Mouse (Mus musculus): ENCODE measurements around the gene Cds1. TPM values are rescaled to one million over a fixed set of nuclear protein-coding genes. Genes with fewer than 3 reads are reported as not detected.

The Cds1 gene
- total and polyA plus RNA-seq, 3 experiments, result not detected

DNA sequence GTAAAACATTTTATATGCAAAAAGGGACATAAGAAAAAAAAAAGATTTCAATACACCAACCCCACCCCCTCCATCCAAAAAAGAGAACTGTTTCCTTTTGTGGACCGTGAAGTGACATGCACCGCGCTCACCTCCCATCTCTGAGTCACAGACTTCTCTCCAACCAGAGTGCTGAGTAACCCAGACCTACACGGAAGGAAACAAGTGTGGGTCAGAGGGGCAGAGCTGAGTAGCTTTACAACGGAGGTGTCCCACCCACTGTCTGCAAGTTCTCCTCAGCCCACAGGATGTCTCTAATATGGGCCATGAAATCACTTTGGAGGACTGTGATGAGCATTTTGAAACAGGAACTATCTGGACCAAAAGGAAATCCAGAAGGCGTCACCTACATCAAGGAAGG is 99.0 kb downstream of the Cds1 start:
- ATAC-seq (ENCODE audit: extremely low read depth, insufficient number of reproducible peaks, low FRiP score, poor library complexity, severe bottlenecking) (no peak), DNase-seq (ENCODE audit: low spot score) (no peak)
- Histone ChIP-seq H3K36me3 (replicated peaks) (no peaks in the 10 kb centered on the region), H3K9me3 (replicated peaks) (peaks cover 59% of the 10 kb centered on the region), H3K27me3 (ENCODE audit: insufficient read depth, low read length) (no peaks in the 10 kb centered on the region), H3K4me3 (ENCODE audit: low read depth, low read length) (no peak overlapping the region), H3K4me1 (ENCODE audit: insufficient read depth, low read depth, low read length) (no peaks in the 10 kb centered on the region)
- TF ChIP-seq GATA2 (IDR thresholded peaks at IDR 0.05; ENCODE audit: borderline replicate concordance, low read depth, low read length), result no peak
- no peak for TF ChIP-seq TAL1 (conservative IDR thresholded peaks at IDR 0.05; ENCODE audit: low read depth, low read length)
- TF ChIP-seq CTCF (IDR thresholded peaks at IDR 0.05; ENCODE audit: low read depth, low read length), result no peak
- no peak for TF ChIP-seq POLR2AphosphoS5 (IDR thresholded peaks at IDR 0.05; ENCODE audit: insufficient replicate concordance, low read depth, low read length)
- TF ChIP-seq GATA1 (IDR thresholded peaks at IDR 0.05; ENCODE audit: borderline replicate concordance, low read length), result no peak

DNA sequence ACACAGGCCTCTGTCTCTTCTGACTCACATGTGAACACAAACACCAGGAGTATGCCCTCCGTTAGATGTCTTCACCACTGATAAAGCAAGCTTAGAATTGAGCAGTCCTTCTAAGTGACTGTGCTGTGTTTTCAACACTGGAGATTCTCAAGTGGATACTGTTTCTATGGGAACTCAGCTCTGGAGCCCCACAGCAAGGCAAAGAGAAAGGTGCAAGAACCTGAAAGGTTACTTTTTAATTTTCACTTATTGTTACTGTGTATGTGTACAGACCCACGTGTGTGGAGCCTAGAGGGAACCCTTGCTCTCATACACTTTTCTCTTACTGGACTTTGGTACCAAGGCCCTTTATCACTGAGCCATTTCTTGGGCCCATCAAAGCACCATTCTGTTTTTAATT is 101.8 kb downstream of the Cds1 start:
- Histone ChIP-seq H3K36me3 (replicated peaks) (no peaks in the 10 kb centered on the region), H3K4me3 (ENCODE audit: low read depth, low read length) (no peak overlapping the region), H3K4me1 (ENCODE audit: insufficient read depth, low read depth, low read length) (no peaks in the 10 kb centered on the region), H3K9me3 (replicated peaks) (peaks cover 61% of the 10 kb centered on the region), H3K27me3 (ENCODE audit: insufficient read depth, low read length) (no peaks in the 10 kb centered on the region)
- DNase-seq (ENCODE audit: low spot score), result no peak
- TF ChIP-seq CTCF (IDR thresholded peaks at IDR 0.05; ENCODE audit: low read depth, low read length), result no peak
- TF ChIP-seq GATA2 (IDR thresholded peaks at IDR 0.05; ENCODE audit: borderline replicate concordance, low read depth, low read length), result no peak
- TF ChIP-seq POLR2AphosphoS5 (IDR thresholded peaks at IDR 0.05; ENCODE audit: insufficient replicate concordance, low read depth, low read length), result no peak
- no peak for TF ChIP-seq GATA1 (IDR thresholded peaks at IDR 0.05; ENCODE audit: borderline replicate concordance, low read length)
- TF ChIP-seq TAL1 (conservative IDR thresholded peaks at IDR 0.05; ENCODE audit: low read depth, low read length), result no peak
- no peak for ATAC-seq (ENCODE audit: extremely low read depth, insufficient number of reproducible peaks, low FRiP score, poor library complexity, severe bottlenecking)

Other genes starting within 250 kb of the Cds1 start
- 0.68 TPM in 1 of 2 replicates, not detected in the other for gene Nkx6-1, start 100.1 kb upstream of the Cds1 start, total RNA-seq (2014; fragmentation: Nextera tagmentation)
- gene Nkx6-1, start 100.1 kb upstream of the Cds1 start, total RNA-seq (2017), result 0.11 TPM in 1 of 2 replicates, not detected in the other
- not detected in 2 replicates for gene Nkx6-1, start 100.1 kb upstream of the Cds1 start, polyA plus RNA-seq (2012)